Mouse (Mus musculus) hindbrain, embryonic 16.5 days (tissue): ENCODE results near the gene Slc4a10. TPM values are rescaled to one million over a fixed set of nuclear protein-coding genes. Genes with fewer than 3 reads are reported as not detected.

Experiments used
- ATAC-seq: fragments of 200-750 bp; cut with Nextera tagmentation; 2 replicates; pipeline ENCODE4 v1.8.0; 2017; ENCODE audit warnings: moderate TSS enrichment, moderate library complexity
- H3K27ac ChIP-seq: fragments of 300-500 bp; sonication (generic); 2 replicates; pipeline ENCODE4 v1.5.1; 2014; ENCODE audit warnings: low read depth, mild to moderate bottlenecking, control low read depth, low read length, moderate library complexity
- H3K27me3 ChIP-seq: fragments of 300-500 bp; sonication (generic); replicated peaks from 2 replicates; pipeline ENCODE4 v1.6.1; 2014; ENCODE audit warnings: low read length; ENCODE audit not compliant: control insufficient read depth, insufficient read depth
- H3K36me3 ChIP-seq: fragments of 300-500 bp; sonication (generic); 2 replicates; pipeline ENCODE4 v1.6.1; 2014; ENCODE audit warnings: mild to moderate bottlenecking, low read length, moderate library complexity, mixed read lengths; ENCODE audit not compliant: control insufficient read depth, insufficient read depth
- H3K4me1 ChIP-seq: fragments of 300-500 bp; sonication (generic); 2 replicates; pipeline ENCODE4 v1.6.1; 2014; ENCODE audit warnings: low read depth, low read length; ENCODE audit not compliant: control insufficient read depth, insufficient read depth
- H3K4me2 ChIP-seq: fragments of 300-500 bp; sonication (generic); 2 replicates; pipeline ENCODE4 v1.6.1; 2014; ENCODE audit warnings: mild to moderate bottlenecking, low read length, control low read depth, moderate library complexity
- H3K4me3 ChIP-seq: fragments of 300-500 bp; sonication (generic); 2 replicates; pipeline ENCODE4 v1.5.1; 2014; ENCODE audit warnings: mild to moderate bottlenecking, low read length, control low read depth, moderate library complexity
- H3K9ac ChIP-seq: fragments of 300-500 bp; sonication (generic); 2 replicates; pipeline ENCODE4 v1.6.1; 2014; ENCODE audit warnings: low read depth, mild to moderate bottlenecking, control low read depth, low read length, moderate library complexity
- H3K9me3 ChIP-seq: fragments of 300-500 bp; sonication (generic); 2 replicates; pipeline ENCODE4 v1.6.1; 2014; ENCODE audit warnings: mild to moderate bottlenecking, low read length, moderate library complexity; ENCODE audit not compliant: control insufficient read depth
- WGBS: fragments of 180-500 bp; shearing (Covaris S2); extraction: QIAGEN DNeasy Blood & Tissue Kit; methylation state at CpG from one replicate; pipeline ENCODE4 v1.1.7; 2014; 5-methylcytosine and 5-hydroxymethylcytosine counted together
- polyA plus RNA-seq: library from polyadenylated mRNA; unstranded; fragments of >200 nt; fragmentation: Nextera tagmentation; extraction: Ambion mirVana; gene quantifications from 2 replicates; pipeline ENCODE4 v1.2.1, GENCODE M21; 2015

Gene Slc4a10
- polyA plus RNA-seq, 1 experiment from 2014 or later, result 29.2 TPM

DNA sequence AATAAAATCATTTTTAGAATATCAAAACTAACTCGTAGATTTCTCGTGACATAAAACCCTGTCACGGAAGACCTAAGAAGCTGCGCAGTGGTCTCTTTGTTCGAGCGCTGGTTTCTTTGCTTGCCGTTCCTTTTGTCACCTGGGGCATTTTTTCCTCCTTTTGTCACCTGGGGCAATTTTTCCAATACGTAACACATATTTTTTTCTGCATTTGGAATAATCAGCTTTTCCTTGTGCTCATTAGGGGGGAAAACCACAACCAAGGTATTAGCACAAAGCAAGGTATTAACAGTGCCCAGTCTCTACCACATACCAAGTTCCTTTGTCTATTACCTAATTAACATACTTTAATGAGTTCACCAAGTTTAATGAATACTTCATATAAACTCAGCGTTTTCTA is 42.9 kb downstream of the Slc4a10 start:
- Histone ChIP-seq H3K27me3 (no peaks in the 10 kb centered on the region), H3K36me3 (no peaks in the 10 kb centered on the region), H3K4me1 (no peaks in the 10 kb centered on the region), H3K9ac (peak overlapping the region; percentile 22; the same call in 1 of the 2 replicates), H3K4me3 (no peak overlapping the region), H3K27ac (no peak overlapping the region), H3K9me3 (no peaks in the 10 kb centered on the region), H3K4me2 (peak overlapping the region; percentile 34)
- ATAC-seq, result peak; percentile 71
- WGBS, result 61% methylated on average over 9 of the region's 9 CpGs

DNA sequence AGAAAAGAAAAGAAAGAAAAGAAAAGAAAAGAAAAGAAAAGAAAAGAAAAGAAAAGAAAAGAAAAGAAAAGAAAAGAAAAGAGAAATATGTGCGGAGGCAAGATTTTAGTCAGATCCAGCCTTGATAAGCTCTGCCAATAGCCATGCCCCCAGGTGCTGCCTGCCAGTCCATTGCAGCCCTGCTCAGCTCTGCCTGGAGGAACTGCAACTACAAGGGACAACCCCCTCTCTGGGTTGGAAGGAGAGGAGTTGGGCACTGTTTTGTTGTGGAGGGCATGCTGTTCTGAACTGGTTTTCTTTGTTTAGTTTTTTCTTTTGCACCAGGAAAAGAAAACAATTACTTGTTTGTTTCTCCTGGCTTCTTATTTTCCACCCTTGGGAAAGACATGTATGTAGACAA is 54.3 kb downstream of the Slc4a10 start:
- Histone ChIP-seq H3K4me3 (no peak overlapping the region), H3K4me2 (no peak overlapping the region), H3K27ac (no peak overlapping the region), H3K27me3 (no peaks in the 10 kb centered on the region), H3K4me1 (no peaks in the 10 kb centered on the region), H3K36me3 (no peaks in the 10 kb centered on the region), H3K9me3 (no peaks in the 10 kb centered on the region), H3K9ac (no peak overlapping the region)
- no peak for ATAC-seq
- WGBS, result 91% methylated on average over 1 of the region's 1 CpGs

DNA sequence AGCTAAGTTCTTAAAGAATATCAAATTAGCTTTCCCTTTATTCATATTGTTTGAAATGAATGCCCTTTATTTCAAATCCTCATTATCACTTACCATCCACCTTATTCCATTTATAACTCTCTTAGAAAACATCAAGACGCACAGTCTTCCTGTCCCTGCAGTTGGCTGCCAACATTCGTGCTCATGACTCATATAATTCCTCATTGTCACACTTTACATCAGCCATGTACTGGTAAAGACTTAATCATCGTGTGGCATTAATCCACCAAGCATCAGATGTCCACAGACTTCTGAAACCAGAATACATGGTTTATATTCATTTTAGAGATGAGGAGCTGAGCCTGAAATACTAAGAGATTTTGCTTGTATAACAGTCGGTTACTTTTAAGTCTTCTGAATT is 69.1 kb downstream of the Slc4a10 start:
- Histone ChIP-seq H3K4me1 (no peaks in the 10 kb centered on the region), H3K9ac (no peak overlapping the region), H3K27me3 (no peaks in the 10 kb centered on the region), H3K27ac (no peak overlapping the region), H3K9me3 (no peaks in the 10 kb centered on the region), H3K4me2 (no peak overlapping the region), H3K36me3 (no peaks in the 10 kb centered on the region), H3K4me3 (no peak overlapping the region)
- WGBS, result 82% methylated on average over 4 of the region's 4 CpGs
- no peak for ATAC-seq

DNA sequence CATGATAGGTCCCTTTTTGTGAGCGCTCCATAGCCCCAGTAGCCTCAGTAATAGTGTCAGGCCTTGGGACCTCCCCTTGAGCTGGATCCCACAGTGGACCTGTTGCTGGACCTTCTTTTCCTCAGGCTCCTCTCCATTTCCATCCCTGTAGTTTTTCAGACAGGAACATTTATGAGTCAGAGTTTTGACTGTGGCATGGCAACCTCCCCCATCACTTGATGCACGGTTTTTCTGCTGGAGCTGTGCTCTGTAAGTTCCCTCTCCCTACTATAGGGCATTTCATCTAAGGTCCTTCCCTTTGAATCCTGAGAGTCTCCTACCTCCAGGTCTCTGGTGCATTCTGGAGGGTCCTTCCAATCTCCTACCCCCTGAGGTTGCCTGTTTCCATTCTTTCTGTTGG is 83.7 kb downstream of the Slc4a10 start:
- no peak for ATAC-seq

DNA sequence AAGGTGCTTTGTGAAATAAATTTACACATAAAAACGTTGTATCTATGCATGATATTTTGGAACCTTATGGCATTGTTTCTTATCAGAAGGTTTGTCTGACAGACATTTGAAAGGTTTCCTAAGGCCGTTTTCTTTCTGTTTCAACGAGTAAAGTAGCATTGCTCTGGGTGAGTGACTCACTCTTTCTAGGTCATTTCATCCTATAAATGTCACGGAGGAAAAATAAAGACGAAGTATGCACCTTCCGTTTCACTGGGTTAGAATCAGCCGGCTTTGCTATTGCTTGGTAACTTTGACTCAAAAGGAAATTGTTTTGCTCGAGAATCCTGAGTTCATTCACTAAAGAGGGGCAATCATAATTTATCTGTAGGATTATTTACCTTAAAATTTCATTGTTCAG is 88.6 kb downstream of the Slc4a10 start:
- no peak overlapping the region for H3K9ac ChIP-seq
- H3K36me3 ChIP-seq, result no peaks in the 10 kb centered on the region
- no peaks in the 10 kb centered on the region for H3K9me3 ChIP-seq
- no peaks in the 10 kb centered on the region for H3K27me3 ChIP-seq
- H3K4me3 ChIP-seq, result no peak overlapping the region
- H3K4me1 ChIP-seq, result no peaks in the 10 kb centered on the region
- ATAC-seq, result no peak
- no peak overlapping the region for H3K27ac ChIP-seq
- H3K4me2 ChIP-seq, result no peak overlapping the region
- 35% methylated on average over 8 of the region's 8 CpGs for WGBS

More for the DNA sequence above, 83.7 kb downstream of the Slc4a10 start:
- Histone ChIP-seq H3K9me3 (no peaks in the 10 kb centered on the region), H3K4me3 (no peak overlapping the region), H3K9ac (no peak overlapping the region), H3K27ac (no peak overlapping the region), H3K27me3 (no peaks in the 10 kb centered on the region), H3K4me2 (no peak overlapping the region), H3K36me3 (no peaks in the 10 kb centered on the region), H3K4me1 (no peaks in the 10 kb centered on the region)
- 91% methylated on average over 2 of the region's 2 CpGs for WGBS

DNA sequence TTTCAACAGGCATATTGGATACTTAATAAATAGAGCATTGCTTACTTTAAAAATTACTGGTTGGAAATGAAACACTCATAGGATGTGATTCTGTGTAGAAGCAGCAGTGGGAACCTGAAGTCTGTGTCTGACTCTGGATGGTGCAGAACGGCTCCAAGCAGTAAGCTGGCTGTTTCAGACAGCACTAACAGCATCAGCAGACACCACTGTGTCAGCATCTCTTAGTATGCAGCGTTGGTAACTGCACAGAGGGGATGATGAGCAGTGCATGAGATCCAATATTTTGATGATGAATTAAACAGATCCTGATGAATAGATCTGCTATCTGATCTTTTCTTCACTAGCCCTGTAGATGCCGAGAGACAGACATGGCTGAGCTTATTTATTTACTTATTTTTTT is 101.4 kb downstream of the Slc4a10 start:
- Histone ChIP-seq H3K9me3 (no peaks in the 10 kb centered on the region), H3K4me2 (no peak overlapping the region), H3K36me3 (no peaks in the 10 kb centered on the region), H3K4me1 (no peaks in the 10 kb centered on the region), H3K27me3 (no peaks in the 10 kb centered on the region), H3K9ac (no peak overlapping the region), H3K4me3 (no peak overlapping the region), H3K27ac (no peak overlapping the region)
- 64% methylated on average over 3 of the region's 3 CpGs for WGBS
- ATAC-seq, result peak; percentile 68

DNA sequence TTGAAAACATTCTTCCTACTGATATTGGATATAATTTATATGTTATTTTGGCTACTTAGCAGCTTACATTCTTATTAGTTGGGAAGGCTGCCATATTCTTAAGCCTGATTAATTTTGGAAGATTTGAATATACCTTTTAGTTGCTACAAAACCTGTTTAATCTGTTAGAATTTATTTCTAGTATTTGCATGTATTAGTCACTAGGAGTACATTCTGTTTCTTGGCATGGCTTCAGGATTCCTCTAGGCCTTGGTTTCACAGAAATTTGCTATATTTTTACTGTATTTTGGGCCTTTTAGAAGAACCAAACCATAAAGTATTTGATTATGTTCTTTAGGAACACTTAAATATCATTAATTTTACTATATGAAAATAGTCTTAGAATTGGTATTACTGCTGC is 103.2 kb downstream of the Slc4a10 start:
- no peaks in the 10 kb centered on the region for H3K27me3 ChIP-seq
- no peak overlapping the region for H3K4me3 ChIP-seq
- H3K9ac ChIP-seq, result no peak overlapping the region
- H3K4me2 ChIP-seq, result no peak overlapping the region
- H3K36me3 ChIP-seq, result no peaks in the 10 kb centered on the region
- no peaks in the 10 kb centered on the region for H3K4me1 ChIP-seq
- no peak for ATAC-seq
- H3K9me3 ChIP-seq, result no peaks in the 10 kb centered on the region
- H3K27ac ChIP-seq, result no peak overlapping the region

DNA sequence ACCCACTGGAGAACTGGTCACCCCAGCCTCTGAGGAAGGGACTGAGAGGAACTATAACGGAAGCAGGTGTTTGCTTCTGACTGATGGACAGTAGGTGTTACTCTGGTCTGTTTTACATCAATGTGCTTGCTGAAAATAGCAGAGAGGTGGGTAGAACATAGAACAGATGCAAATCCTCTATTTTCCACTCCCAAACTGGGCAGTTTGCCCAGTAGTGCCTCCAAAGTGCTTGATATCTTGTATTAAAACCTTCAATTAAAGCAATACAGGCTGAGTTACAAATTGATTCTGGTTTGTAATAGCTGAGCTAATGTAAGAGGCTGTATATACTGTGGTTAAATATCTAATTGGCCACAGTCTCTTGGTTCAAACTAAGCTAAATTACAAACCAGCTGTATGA is 104.6 kb downstream of the Slc4a10 start:
- Histone ChIP-seq H3K4me1 (no peaks in the 10 kb centered on the region), H3K4me3 (no peak overlapping the region), H3K27ac (no peak overlapping the region), H3K36me3 (no peaks in the 10 kb centered on the region), H3K27me3 (no peaks in the 10 kb centered on the region), H3K9me3 (no peaks in the 10 kb centered on the region), H3K4me2 (no peak overlapping the region), H3K9ac (no peak overlapping the region)
- no peak for ATAC-seq
- WGBS, result 76% methylated on average over 1 of the region's 1 CpGs

DNA sequence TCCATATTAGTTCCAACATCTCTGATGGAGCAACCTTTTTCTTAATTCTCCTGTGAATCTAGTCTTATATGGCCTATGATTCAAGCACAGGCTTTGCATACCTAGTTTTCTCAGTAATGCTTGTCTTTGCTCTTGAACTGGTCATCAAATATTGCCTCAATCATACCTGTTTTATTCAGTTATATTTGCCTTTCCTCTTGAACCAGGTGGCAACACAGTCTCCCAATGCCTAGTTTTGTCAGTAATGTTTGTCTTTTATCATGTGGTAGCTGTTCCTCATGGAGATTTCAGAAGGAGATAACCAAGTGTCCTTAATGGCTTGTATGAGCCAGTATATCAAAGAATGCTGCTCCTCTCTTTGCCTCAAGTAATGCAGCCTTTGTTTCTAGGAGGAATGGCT is 163.8 kb downstream of the Slc4a10 start:
- H3K4me3 ChIP-seq, result no peak overlapping the region
- H3K27me3 ChIP-seq, result no peaks in the 10 kb centered on the region
- no peak for ATAC-seq
- H3K9ac ChIP-seq, result no peak overlapping the region
- no peaks in the 10 kb centered on the region for H3K9me3 ChIP-seq
- H3K4me2 ChIP-seq, result no peak overlapping the region
- no peaks in the 10 kb centered on the region for H3K36me3 ChIP-seq
- H3K4me1 ChIP-seq, result no peaks in the 10 kb centered on the region
- H3K27ac ChIP-seq, result no peak overlapping the region

DNA sequence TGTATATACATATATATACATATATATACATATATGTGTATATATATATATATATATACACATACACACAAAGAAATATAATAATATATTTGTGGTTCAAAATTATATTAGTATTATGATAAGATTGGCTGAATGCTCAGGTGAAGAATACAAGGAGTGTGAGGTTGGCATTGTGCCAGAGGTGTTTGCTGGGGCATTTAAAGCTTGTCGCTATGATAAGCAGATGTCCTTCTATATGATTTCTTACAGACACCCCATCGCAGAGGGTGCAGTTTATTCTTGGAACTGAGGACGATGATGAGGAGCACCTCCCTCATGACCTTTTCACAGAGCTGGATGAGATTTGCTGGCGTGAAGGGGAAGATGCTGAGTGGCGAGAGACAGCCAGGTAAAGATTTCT is 164.8 kb downstream of the Slc4a10 start:
- Histone ChIP-seq H3K4me3 (no peak overlapping the region), H3K4me2 (no peak overlapping the region), H3K27ac (no peak overlapping the region), H3K27me3 (no peaks in the 10 kb centered on the region), H3K9ac (no peak overlapping the region), H3K9me3 (no peaks in the 10 kb centered on the region), H3K4me1 (no peaks in the 10 kb centered on the region), H3K36me3 (no peaks in the 10 kb centered on the region)
- WGBS, result 80% methylated on average over 5 of the region's 5 CpGs
- no peak for ATAC-seq
